Mouse (Mus musculus) hindbrain, embryonic 15.5 days (tissue): ENCODE results near the gene Cyb5r1. TPM values are rescaled to one million over a fixed set of nuclear protein-coding genes. Genes with fewer than 3 reads are reported as not detected.
"Not testable (repeated sequence)": the region's sequence is repeated elsewhere in the genome, so short reads cannot be mapped to it uniquely, and the experiment has no call there.

Experiments
- ATAC-seq: fragments of 200-750 bp; cut with Nextera tagmentation; 2 replicates; pipeline ENCODE4 v1.8.0; 2017; ENCODE audit warnings: low read depth, moderate number of reproducible peaks, moderate TSS enrichment; ENCODE audit not compliant: low FRiP score
- H3K27ac ChIP-seq: fragments of 300-500 bp; sonication (generic); replicated peaks from 2 replicates; pipeline ENCODE4 v1.5.1; 2015; ENCODE audit warnings: mild to moderate bottlenecking, inconsistent platforms
- H3K27me3 ChIP-seq: fragments of 300-500 bp; sonication (generic); 2 replicates; pipeline ENCODE4 v1.6.1; 2015; ENCODE audit warnings: control low read depth, inconsistent platforms
- H3K36me3 ChIP-seq: fragments of 300-500 bp; sonication (generic); 2 replicates; pipeline ENCODE4 v1.6.1; 2015; ENCODE audit warnings: control low read depth, inconsistent platforms
- H3K4me1 ChIP-seq: fragments of 300-500 bp; sonication (generic); replicated peaks from 2 replicates; pipeline ENCODE4 v1.6.1; 2015; ENCODE audit warnings: control low read depth, inconsistent platforms
- H3K4me2 ChIP-seq: fragments of 300-500 bp; sonication (generic); 2 replicates; pipeline ENCODE4 v1.6.1; 2015; ENCODE audit warnings: moderate library complexity, mild to moderate bottlenecking, inconsistent platforms
- H3K4me3 ChIP-seq: fragments of 300-500 bp; sonication (generic); 2 replicates; pipeline ENCODE4 v1.5.1; 2015; ENCODE audit warnings: mild to moderate bottlenecking, inconsistent platforms
- H3K9ac ChIP-seq: fragments of 300-500 bp; sonication (generic); 2 replicates; pipeline ENCODE4 v1.6.1; 2015; ENCODE audit warnings: inconsistent platforms
- H3K9me3 ChIP-seq: fragments of 300-500 bp; sonication (generic); 2 replicates; pipeline ENCODE4 v1.6.1; 2016; ENCODE audit warnings: control low read depth, inconsistent platforms
- WGBS: fragments of 180-500 bp; shearing (Covaris S2); methylation state at CpG from one replicate; pipeline ENCODE4 v1.1.7; 2015; 5-methylcytosine and 5-hydroxymethylcytosine counted together
- polyA plus RNA-seq: library from polyadenylated mRNA; unstranded; fragments of >200 nt; fragmentation: Nextera tagmentation; extraction: Ambion mirVana; gene quantifications from 2 replicates; pipeline ENCODE4 v1.2.1, GENCODE M21; 2015

The Cyb5r1 gene
- polyA plus RNA-seq, 1 experiment from 2014 or later, result 14.6 TPM

- Histone ChIP-seq H3K36me3 (no peaks in the 10 kb centered on the region), H3K4me3 (peak within 1 kb of the TSS; percentile 77), H3K27me3 (no peaks in the 10 kb centered on the region), H3K4me1 (peaks cover 54% of the 10 kb centered on the region), H3K9ac (peak within 1 kb of the TSS; percentile 66), H3K4me2 (peak within 1 kb of the TSS; percentile 80), H3K27ac (peak within 1 kb of the TSS; percentile 94), H3K9me3 (no peaks in the 10 kb centered on the region)
- ATAC-seq, result peak; percentile 100
- under 1% methylated on average over 69 of the region's 77 CpGs for WGBS
Observed at GRCm38 (mm10) chr1:134415168-134415831, 9.9 kb downstream of the Cyb5r1 start, which contains the start of gene Adipor1. TSS of gene Adipor1 (plus strand) at chr1:134415378.

- Histone ChIP-seq H3K27ac (no peak overlapping the region), H3K27me3 (no peaks in the 10 kb centered on the region), H3K4me2 (no peak overlapping the region), H3K9me3 (no peaks in the 10 kb centered on the region), H3K4me3 (no peak overlapping the region), H3K9ac (no peak overlapping the region), H3K36me3 (peaks cover 7% of the 10 kb centered on the region; the same call in 1 of the 2 replicates), H3K4me1 (peaks cover 54% of the 10 kb centered on the region)
- 87% methylated on average over 2 of the region's 2 CpGs for WGBS
- ATAC-seq, result no peak
Observed at GRCm38 (mm10) chr1:134418414-134418975, 13.1 kb downstream of the Cyb5r1 start.

- peaks cover 12% of the 10 kb centered on the region for H3K36me3 ChIP-seq
- no peak overlapping the region for H3K4me2 ChIP-seq
- 66% methylated on average over 1 of the region's 1 CpGs for WGBS
- H3K9me3 ChIP-seq, result no peaks in the 10 kb centered on the region
- H3K27ac ChIP-seq, result 0 out of 2 replicates have a peak overlapping the region, but pooled peaks have one; percentile 22
- H3K4me1 ChIP-seq, result peaks cover 51% of the 10 kb centered on the region
- no peaks in the 10 kb centered on the region for H3K27me3 ChIP-seq
- H3K4me3 ChIP-seq, result no peak overlapping the region
- H3K9ac ChIP-seq, result no peak overlapping the region
- ATAC-seq, result no peak
Observed at GRCm38 (mm10) chr1:134419176-134419575, 13.8 kb downstream of the Cyb5r1 start.

DNA sequence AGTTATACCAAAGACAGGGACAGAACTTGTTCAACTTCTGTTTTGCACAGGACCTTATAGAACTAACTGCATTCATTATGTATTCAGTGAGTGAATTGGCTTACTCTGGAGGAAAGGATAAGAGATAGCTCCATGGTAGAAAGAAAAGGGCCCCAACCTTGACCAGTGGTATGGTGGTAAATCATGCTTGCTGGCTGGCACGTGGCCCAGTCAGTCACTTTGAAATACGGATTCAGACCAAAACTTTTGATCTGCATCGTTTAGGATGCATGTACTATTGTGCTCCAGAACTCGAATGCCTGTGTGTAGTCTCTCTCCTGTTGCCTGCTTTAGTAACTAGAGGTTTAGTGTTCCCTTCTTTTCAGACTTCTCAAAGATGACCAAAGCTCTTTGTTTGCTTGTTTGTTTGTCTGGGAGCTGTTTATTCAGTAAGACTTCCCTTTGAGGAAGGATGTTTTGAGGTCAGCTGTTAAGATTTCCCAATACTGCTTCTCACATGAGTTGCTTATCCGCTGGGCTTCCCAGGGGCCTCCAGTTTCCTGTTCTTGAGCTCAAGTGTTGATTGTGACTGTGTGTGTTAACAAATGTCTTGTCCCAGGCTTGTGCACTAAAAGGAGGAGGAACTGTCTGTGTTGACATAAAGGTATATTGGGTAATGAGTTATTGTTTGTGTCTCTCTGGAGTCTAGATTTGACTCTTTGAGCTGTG, 14.5 kb downstream of the Cyb5r1 start:
- no peak overlapping the region for H3K4me2 ChIP-seq
- H3K27ac ChIP-seq, result 0 out of 2 replicates have a peak overlapping the region, but pooled peaks have one; percentile 22
- 60% methylated on average over 5 of the region's 5 CpGs for WGBS
- no peak for ATAC-seq
- no peak overlapping the region for H3K9ac ChIP-seq
- no peaks in the 10 kb centered on the region for H3K9me3 ChIP-seq
- H3K4me3 ChIP-seq, result no peak overlapping the region
- H3K27me3 ChIP-seq, result no peaks in the 10 kb centered on the region
- peaks cover 17% of the 10 kb centered on the region for H3K36me3 ChIP-seq
- peaks cover 44% of the 10 kb centered on the region for H3K4me1 ChIP-seq

DNA sequence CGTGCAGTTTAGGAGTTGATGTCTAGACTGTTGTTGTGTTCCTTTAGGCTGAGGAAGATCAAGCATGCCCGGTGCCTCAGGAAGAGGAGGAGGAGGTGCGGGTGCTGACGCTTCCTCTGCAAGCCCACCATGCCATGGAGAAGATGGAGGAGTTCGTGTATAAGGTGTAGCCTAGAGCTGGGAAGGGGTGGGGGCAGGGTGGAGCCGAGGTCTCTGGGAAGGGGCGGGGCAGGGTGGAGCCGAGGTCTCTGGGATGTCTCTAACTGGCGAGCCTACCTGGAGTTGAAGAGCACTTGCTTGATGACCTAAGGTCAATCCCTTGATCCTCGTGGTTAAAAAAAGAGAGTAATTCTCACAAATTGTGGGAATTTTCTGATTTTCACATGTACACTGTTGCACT, 18.6 kb downstream of the Cyb5r1 start:
- Histone ChIP-seq H3K27ac (no peak overlapping the region), H3K4me1 (peaks cover 12% of the 10 kb centered on the region), H3K4me2 (no peak overlapping the region), H3K9me3 (no peaks in the 10 kb centered on the region), H3K36me3 (peaks cover 54% of the 10 kb centered on the region), H3K9ac (no peak overlapping the region), H3K27me3 (no peaks in the 10 kb centered on the region), H3K4me3 (no peak overlapping the region)
- 82% methylated on average over 10 of the region's 10 CpGs for WGBS
- no peak for ATAC-seq

DNA sequence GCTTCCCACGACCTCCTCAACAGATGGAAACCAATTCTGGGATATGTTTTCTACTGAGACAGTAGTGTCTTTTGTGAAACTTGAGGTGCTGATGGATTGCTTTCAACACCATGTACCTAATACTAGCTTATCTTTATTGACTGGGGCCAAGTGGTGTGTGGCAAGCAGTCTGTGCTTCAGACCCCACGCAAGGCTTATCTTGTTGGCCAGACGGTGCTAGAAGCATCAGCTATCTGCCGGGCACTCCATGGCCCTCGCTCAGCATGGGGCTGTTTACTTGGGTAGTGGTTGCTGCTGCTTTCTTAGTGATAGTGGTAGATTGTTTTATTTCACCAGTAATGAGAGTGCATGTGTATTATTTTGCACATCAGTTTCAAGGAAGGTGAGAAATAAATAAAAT, 20.9 kb downstream of the Cyb5r1 start:
- H3K4me1 ChIP-seq, result no peaks in the 10 kb centered on the region
- H3K9me3 ChIP-seq, result no peaks in the 10 kb centered on the region
- 93% methylated on average over 5 of the region's 5 CpGs for WGBS
- H3K4me3 ChIP-seq, result no peak overlapping the region
- no peaks in the 10 kb centered on the region for H3K27me3 ChIP-seq
- no peak overlapping the region for H3K9ac ChIP-seq
- peaks cover 68% of the 10 kb centered on the region for H3K36me3 ChIP-seq
- no peak overlapping the region for H3K27ac ChIP-seq
- no peak for ATAC-seq
- no peak overlapping the region for H3K4me2 ChIP-seq

GRCm38 (mm10) chr1:134433002-134433401, 27.6 kb downstream of the Cyb5r1 start:
- Histone ChIP-seq H3K9me3 (no peaks in the 10 kb centered on the region), H3K27ac (no peak overlapping the region), H3K4me1 (no peaks in the 10 kb centered on the region), H3K4me3 (no peak overlapping the region), H3K9ac (no peak overlapping the region), H3K36me3 (peaks cover 42% of the 10 kb centered on the region), H3K27me3 (no peaks in the 10 kb centered on the region), H3K4me2 (no peak overlapping the region)
- ATAC-seq, result no peak
- 88% methylated on average over 10 of the region's 10 CpGs for WGBS

DNA sequence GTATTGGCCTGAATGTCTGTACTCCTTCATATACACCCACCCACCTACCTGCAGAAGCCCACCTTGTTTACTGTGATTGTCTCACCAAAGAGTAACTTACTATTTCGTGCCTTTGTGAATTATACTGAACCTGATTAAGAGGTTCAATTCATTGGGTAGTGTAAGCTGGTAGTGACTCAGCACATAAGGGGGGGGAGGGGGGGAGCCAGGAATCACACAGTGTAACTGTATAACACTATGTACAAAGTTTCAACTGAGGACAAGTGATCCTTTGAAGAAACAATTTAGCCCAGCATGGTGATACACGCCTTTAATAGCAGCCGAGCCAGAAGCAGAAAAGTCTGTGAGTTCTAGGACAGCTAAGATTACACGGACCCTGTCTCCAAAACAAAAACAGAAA, 28.1 kb downstream of the Cyb5r1 start:
- H3K4me3 ChIP-seq, result no peak overlapping the region
- WGBS, result 93% methylated on average over 4 of the region's 4 CpGs

GRCm38 (mm10) chr1:134435414-134435813, 30.1 kb downstream of the Cyb5r1 start:
- no peaks in the 10 kb centered on the region for H3K4me1 ChIP-seq
- H3K4me3 ChIP-seq, result no peak overlapping the region
- H3K9me3 ChIP-seq, result no peaks in the 10 kb centered on the region
- 31% methylated on average over 4 of the region's 4 CpGs for WGBS
- H3K9ac ChIP-seq, result no peak overlapping the region
- no peak overlapping the region for H3K27ac ChIP-seq
- H3K36me3 ChIP-seq, result peaks cover 30% of the 10 kb centered on the region
- ATAC-seq, result no peak
- no peak overlapping the region for H3K4me2 ChIP-seq
- H3K27me3 ChIP-seq, result no peaks in the 10 kb centered on the region

More for the DNA sequence above, 28.1 kb downstream of the Cyb5r1 start:
- Histone ChIP-seq H3K27me3 (no peaks in the 10 kb centered on the region), H3K27ac (no peak overlapping the region), H3K4me1 (no peaks in the 10 kb centered on the region), H3K9me3 (no peaks in the 10 kb centered on the region), H3K9ac (no peak overlapping the region), H3K4me2 (no peak overlapping the region), H3K36me3 (peaks cover 38% of the 10 kb centered on the region)
- no peak for ATAC-seq

DNA sequence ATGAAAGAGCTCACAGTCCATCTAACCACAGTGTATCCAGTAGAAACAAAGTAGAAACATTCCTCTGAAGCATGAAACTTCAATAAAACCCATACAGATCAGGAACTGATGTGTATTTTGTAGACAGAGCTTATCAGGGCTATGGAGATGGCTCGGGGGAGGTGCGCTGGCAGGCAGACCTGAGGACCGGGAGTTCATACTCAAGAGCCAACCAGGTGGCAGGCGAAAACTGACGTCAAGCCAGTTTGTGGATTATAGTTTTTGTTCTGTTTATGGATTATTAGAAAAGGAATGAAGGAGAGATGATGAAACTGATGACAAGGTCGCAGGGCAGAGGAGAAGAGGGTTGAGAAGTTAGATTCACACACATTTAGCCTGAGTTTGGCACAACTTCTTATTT, 35.1 kb downstream of the Cyb5r1 start:
- no peaks in the 10 kb centered on the region for H3K9me3 ChIP-seq
- ATAC-seq, result no peak
- H3K36me3 ChIP-seq, result no peaks in the 10 kb centered on the region
- WGBS, result 97% methylated on average over 6 of the region's 6 CpGs
- H3K4me1 ChIP-seq, result no peaks in the 10 kb centered on the region
- no peak overlapping the region for H3K27ac ChIP-seq
- no peak overlapping the region for H3K9ac ChIP-seq
- H3K4me2 ChIP-seq, result no peak overlapping the region
- H3K4me3 ChIP-seq, result no peak overlapping the region
- H3K27me3 ChIP-seq, result no peaks in the 10 kb centered on the region

GRCm38 (mm10) chr1:134441737-134442136, 36.4 kb downstream of the Cyb5r1 start:
- not testable (repeated sequence) for H3K4me2 ChIP-seq, H3K9ac ChIP-seq, H3K27ac ChIP-seq, ATAC-seq, H3K4me3 ChIP-seq, H3K27me3 ChIP-seq, H3K9me3 ChIP-seq, H3K4me1 ChIP-seq, H3K36me3 ChIP-seq
- WGBS, result 93% methylated on average over 8 of the region's 10 CpGs

- Histone ChIP-seq H3K27me3 (no peaks in the 10 kb centered on the region), H3K4me2 (no peak overlapping the region), H3K9ac (no peak overlapping the region), H3K4me1 (no peaks in the 10 kb centered on the region), H3K27ac (no peak overlapping the region), H3K36me3 (no peaks in the 10 kb centered on the region), H3K4me3 (no peak overlapping the region), H3K9me3 (no peaks in the 10 kb centered on the region)
- 97% methylated on average over 3 of the region's 3 CpGs for WGBS
- ATAC-seq, result no peak
Observed at GRCm38 (mm10) chr1:134442394-134442793, 37.0 kb downstream of the Cyb5r1 start.
